Mouse (Mus musculus) thymus, adult 18-20 months (tissue): ENCODE results near the gene Gpr160.
"Not testable (repeated sequence)": the region's sequence is repeated elsewhere in the genome, so short reads cannot be mapped to it uniquely, and the experiment has no call there.

ENCODE experiments used
- DNase-seq, 2 experiments: peaks; one replicate each; pipeline ENCODE4 v3.0.0; 2022; ENCODE audit warnings: mixed read lengths in 2 of 2

Gene Gpr160

GRCm38 (mm10) chr3:30855604-30856458 lies at the start of gene Gpr160:
Gpr160 (plus strand) TSS chr3:30855950.
- DNase-seq, result peak; percentile 45 to 54

- DNase-seq, result no peak
Observed at GRCm38 (mm10) chr3:30812881-30813280, 42.9 kb upstream of the Gpr160 start.

GRCm38 (mm10) chr3:30818630-30819125 lies 37.1 kb upstream of the Gpr160 start:
- DNase-seq, result no peak

- no peak for DNase-seq
Observed at GRCm38 (mm10) chr3:30822163-30822562, 33.6 kb upstream of the Gpr160 start.

- no peak for DNase-seq
Observed at GRCm38 (mm10) chr3:30826069-30826468, 29.7 kb upstream of the Gpr160 start.

- DNase-seq, result no peak
Observed at GRCm38 (mm10) chr3:30831848-30832606, 23.7 kb upstream of the Gpr160 start.

- no peak for DNase-seq
Observed at GRCm38 (mm10) chr3:30833254-30833653, 22.5 kb upstream of the Gpr160 start.

GRCm38 (mm10) chr3:30845755-30846154 lies 10.0 kb upstream of the Gpr160 start:
- DNase-seq, result no peak

- no peak for DNase-seq
Observed at GRCm38 (mm10) chr3:30847413-30847812, 8.3 kb upstream of the Gpr160 start.

- no peak for DNase-seq
Observed at GRCm38 (mm10) chr3:30851422-30851821, 4.3 kb upstream of the Gpr160 start.

GRCm38 (mm10) chr3:30853596-30853995 lies 2.2 kb upstream of the Gpr160 start:
- no peak for DNase-seq

GRCm38 (mm10) chr3:30859599-30859998 lies 3.8 kb downstream of the Gpr160 start:
- not testable (repeated sequence) for DNase-seq

GRCm38 (mm10) chr3:30860705-30861104 lies 5.0 kb downstream of the Gpr160 start:
- DNase-seq, result no peak

- no peak for DNase-seq
Observed at GRCm38 (mm10) chr3:30863712-30864435, 8.1 kb downstream of the Gpr160 start.

- no peak for DNase-seq
Observed at GRCm38 (mm10) chr3:30864640-30865039, 8.9 kb downstream of the Gpr160 start.

GRCm38 (mm10) chr3:30868176-30868575 lies 12.4 kb downstream of the Gpr160 start:
- DNase-seq, result no peak

- DNase-seq, result no peak
Observed at GRCm38 (mm10) chr3:30868625-30869024, 12.9 kb downstream of the Gpr160 start.

GRCm38 (mm10) chr3:30869995-30870394 lies 14.2 kb downstream of the Gpr160 start:
- no peak for DNase-seq

- DNase-seq, result no peak
Observed at GRCm38 (mm10) chr3:30876709-30877108, 21.0 kb downstream of the Gpr160 start.

- no peak for DNase-seq
Observed at GRCm38 (mm10) chr3:30887449-30887848, 31.7 kb downstream of the Gpr160 start.

GRCm38 (mm10) chr3:30889014-30889413 lies 33.3 kb downstream of the Gpr160 start:
- DNase-seq, result no peak

GRCm38 (mm10) chr3:30896721-30897120 lies 41.0 kb downstream of the Gpr160 start:
- DNase-seq, result no peak

- no peak for DNase-seq
Observed at GRCm38 (mm10) chr3:30899407-30899806, 43.7 kb downstream of the Gpr160 start.
